Mouse (Mus musculus) midbrain, postnatal 0 days (tissue): Measurements from ENCODE around the gene 5830473C10Rik. TPM values are rescaled to one million over a fixed set of nuclear protein-coding genes. Genes with fewer than 3 reads are reported as not detected.

ENCODE experiments used
- ATAC-seq: fragments of 200-750 bp; cut with Nextera tagmentation; 2 replicates; pipeline ENCODE4 v1.8.0; 2017; ENCODE audit warnings: moderate number of reproducible peaks, mild to moderate bottlenecking, moderate TSS enrichment, moderate library complexity; ENCODE audit not compliant: low FRiP score
- DNase-seq: peaks from one replicate; pipeline ENCODE4 v3.0.0-alpha.2; 2015; ENCODE audit warnings: low spot score
- H3K27ac ChIP-seq: fragments of 300-500 bp; sonication (generic); 2 replicates; pipeline ENCODE4 v1.5.1; 2014; ENCODE audit warnings: low read depth, mild to moderate bottlenecking, low read length, mixed read lengths
- H3K27me3 ChIP-seq: fragments of 300-500 bp; sonication (generic); 2 replicates; pipeline ENCODE4 v1.6.1; 2014; ENCODE audit warnings: low read length, control low read depth, mixed read lengths; ENCODE audit not compliant: insufficient read depth
- H3K36me3 ChIP-seq: fragments of 300-500 bp; sonication (generic); 2 replicates; pipeline ENCODE4 v1.6.1; 2014; ENCODE audit warnings: low read length, control low read depth, mixed read lengths; ENCODE audit not compliant: insufficient read depth
- H3K4me1 ChIP-seq: fragments of 300-500 bp; sonication (generic); 2 replicates; pipeline ENCODE4 v1.6.1; 2014; ENCODE audit warnings: mild to moderate bottlenecking, control low read depth, antibody characterized with exemption, low read length, mixed read lengths; ENCODE audit not compliant: insufficient read depth
- H3K4me2 ChIP-seq: fragments of 300-500 bp; sonication (generic); 2 replicates; pipeline ENCODE4 v1.6.1; 2014; ENCODE audit warnings: low read depth, mild to moderate bottlenecking, low read length, mixed read lengths; ENCODE audit not compliant: poor library complexity, severe bottlenecking
- H3K4me3 ChIP-seq: fragments of 300-500 bp; sonication (generic); 2 replicates; pipeline ENCODE4 v1.5.1; 2014; ENCODE audit warnings: low read depth, mild to moderate bottlenecking, low read length, moderate library complexity
- H3K9ac ChIP-seq: fragments of 300-500 bp; sonication (generic); replicated peaks from 2 replicates; pipeline ENCODE4 v1.6.1; 2014; ENCODE audit warnings: mild to moderate bottlenecking, low read length, moderate library complexity, mixed read lengths; ENCODE audit not compliant: poor library complexity, severe bottlenecking
- H3K9me3 ChIP-seq: fragments of 300-500 bp; sonication (generic); 2 replicates; pipeline ENCODE4 v1.6.1; 2016; ENCODE audit warnings: low read length, control low read depth
- CTCF ChIP-seq: IDR thresholded peaks from 2 replicates; pipeline ENCODE4 v1.5.1; 2016; ENCODE audit warnings: antibody characterized with exemption, mild to moderate bottlenecking
- WGBS: fragments of 180-500 bp; shearing (Covaris S2); extraction: QIAGEN DNeasy Blood & Tissue Kit; methylation state at CpG from one replicate; pipeline ENCODE4 v1.1.7; 2014; 5-methylcytosine and 5-hydroxymethylcytosine counted together
- polyA plus RNA-seq: library from polyadenylated mRNA; unstranded; fragments of >200 nt; fragmentation: Nextera tagmentation; extraction: Ambion mirVana; gene quantifications from 2 replicates; pipeline ENCODE4 v1.2.1, GENCODE M21; 2015
- total RNA-seq: library from RNA; depleted of rRNA; stranded (reverse); fragments of >200 nt; gene quantifications from 2 replicates; pipeline ENCODE4 v1.2.3, GENCODE M21; 2014

Gene 5830473C10Rik
- total and polyA plus RNA-seq, 2 experiments from 2014 or later, result 0.19 TPM; not detected in 1

- 78% methylated on average over 3 of the region's 3 CpGs for WGBS
- ATAC-seq (no peak), DNase-seq (no peak)
- Histone ChIP-seq H3K4me3 (no peak overlapping the region), H3K4me2 (no peak overlapping the region), H3K27ac (no peak overlapping the region), H3K27me3 (no peaks in the 10 kb centered on the region), H3K9ac (no peak overlapping the region), H3K4me1 (no peaks in the 10 kb centered on the region), H3K36me3 (no peaks in the 10 kb centered on the region), H3K9me3 (no peaks in the 10 kb centered on the region)
- TF ChIP-seq CTCF, result no peak
Measured at GRCm38 (mm10) chr5:90628011-90628410, 67.1 kb downstream of the 5830473C10Rik start.

DNA sequence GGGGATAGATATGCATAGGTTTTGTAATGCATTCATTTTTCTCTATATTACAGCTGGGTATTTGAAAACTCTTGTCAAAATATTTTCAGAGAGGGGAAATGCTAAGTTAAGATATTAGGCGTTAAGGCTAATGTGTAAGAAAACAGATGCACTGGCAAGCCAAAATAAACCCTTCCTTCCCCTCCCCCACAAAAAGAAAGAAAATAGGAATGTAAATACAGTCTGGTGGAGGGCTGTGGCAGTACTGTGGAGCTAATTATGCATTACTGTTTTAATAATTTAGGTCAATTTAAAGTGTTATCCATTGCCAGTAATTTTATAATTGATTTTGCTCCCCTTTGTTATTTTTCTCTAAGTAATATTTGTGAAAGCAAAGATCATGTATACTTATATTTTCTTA, 67.6 kb downstream of the 5830473C10Rik start:
- no peaks in the 10 kb centered on the region for H3K9me3 ChIP-seq
- H3K4me1 ChIP-seq, result no peaks in the 10 kb centered on the region
- no peak overlapping the region for H3K9ac ChIP-seq
- H3K4me3 ChIP-seq, result no peak overlapping the region
- DNase-seq (no peak), ATAC-seq (no peak)
- no peak overlapping the region for H3K27ac ChIP-seq
- H3K27me3 ChIP-seq, result no peaks in the 10 kb centered on the region
- no peak for TF ChIP-seq CTCF
- no peaks in the 10 kb centered on the region for H3K36me3 ChIP-seq
- no peak overlapping the region for H3K4me2 ChIP-seq
- 90% methylated on average over 1 of the region's 1 CpGs for WGBS

- no peak for TF ChIP-seq CTCF
- H3K9me3 ChIP-seq, result no peaks in the 10 kb centered on the region
- no peak overlapping the region for H3K27ac ChIP-seq
- DNase-seq (no peak), ATAC-seq (no peak)
- no peak overlapping the region for H3K4me3 ChIP-seq
- H3K4me1 ChIP-seq, result no peaks in the 10 kb centered on the region
- no peaks in the 10 kb centered on the region for H3K36me3 ChIP-seq
- no peak overlapping the region for H3K9ac ChIP-seq
- H3K27me3 ChIP-seq, result no peaks in the 10 kb centered on the region
- H3K4me2 ChIP-seq, result no peak overlapping the region
- 75% methylated on average over 7 of the region's 7 CpGs for WGBS
Measured at GRCm38 (mm10) chr5:90634885-90635284, 74.0 kb downstream of the 5830473C10Rik start.

- Histone ChIP-seq H3K9ac (peak within 1 kb of the TSS; percentile 56), H3K4me3 (peak within 1 kb of the TSS; percentile 55), H3K27ac (no peak within 1 kb of the TSS), H3K27me3 (no peaks in the 10 kb centered on the region), H3K9me3 (no peaks in the 10 kb centered on the region), H3K36me3 (no peaks in the 10 kb centered on the region), H3K4me1 (0 out of 2 replicates have a peak, but pooled peaks cover 3% of the 10 kb centered on the region), H3K4me2 (peak within 1 kb of the TSS; percentile 91)
- 7% methylated on average over 26 of the region's 26 CpGs for WGBS
- peak; percentile 70 for ATAC-seq
- TF ChIP-seq CTCF, result no peak
- DNase-seq, result no peak
Measured at GRCm38 (mm10) chr5:90640286-90641217, 79.6 kb downstream of the 5830473C10Rik start, which contains the start of gene Rassf6. Gene Rassf6 (minus strand): TSS chr5:90640657.

- no peaks in the 10 kb centered on the region for H3K9me3 ChIP-seq
- DNase-seq (no peak), ATAC-seq (no peak)
- H3K9ac ChIP-seq, result no peak overlapping the region
- 76% methylated on average over 10 of the region's 10 CpGs for WGBS
- no peaks in the 10 kb centered on the region for H3K27me3 ChIP-seq
- H3K27ac ChIP-seq, result no peak overlapping the region
- TF ChIP-seq CTCF, result no peak
- H3K4me3 ChIP-seq, result no peak overlapping the region
- no peaks in the 10 kb centered on the region for H3K36me3 ChIP-seq
- no peak overlapping the region for H3K4me2 ChIP-seq
- 0 out of 2 replicates have a peak, but pooled peaks cover 3% of the 10 kb centered on the region for H3K4me1 ChIP-seq
Measured at GRCm38 (mm10) chr5:90641218-90641610, 80.3 kb downstream of the 5830473C10Rik start.

DNA sequence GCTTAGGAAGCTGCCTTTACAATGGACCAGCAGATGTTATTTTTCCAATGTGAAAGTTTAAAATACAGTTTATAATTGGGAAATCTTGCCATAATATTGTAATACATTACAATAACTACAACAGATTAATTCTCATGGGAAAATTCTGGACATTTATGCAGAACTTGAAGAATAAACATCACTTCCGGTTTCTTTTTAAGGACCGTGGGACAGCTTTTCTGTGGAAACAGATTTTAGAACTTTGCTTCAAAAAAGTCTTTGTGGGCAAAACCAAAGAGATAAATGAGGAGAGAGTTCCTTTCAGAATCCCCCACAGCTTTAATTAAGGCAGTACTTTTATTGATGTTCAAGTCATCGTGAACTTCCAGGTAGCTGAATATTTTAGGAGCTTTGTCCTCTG, 84.7 kb downstream of the 5830473C10Rik start:
- no peaks in the 10 kb centered on the region for H3K9me3 ChIP-seq
- H3K4me3 ChIP-seq, result no peak overlapping the region
- no peaks in the 10 kb centered on the region for H3K27me3 ChIP-seq
- no peaks in the 10 kb centered on the region for H3K36me3 ChIP-seq
- no peak for TF ChIP-seq CTCF
- 66% methylated on average over 3 of the region's 3 CpGs for WGBS
- ATAC-seq, result no peak
- H3K9ac ChIP-seq, result no peak overlapping the region
- no peak overlapping the region for H3K4me2 ChIP-seq
- no peak for DNase-seq
- H3K27ac ChIP-seq, result no peak overlapping the region
- H3K4me1 ChIP-seq, result 0 out of 2 replicates have a peak, but pooled peaks cover under 1% of the 10 kb centered on the region
